Mouse (Mus musculus): ENCODE data around the gene Brms1. TPM values are rescaled to one million over a fixed set of nuclear protein-coding genes. Genes with fewer than 3 reads are reported as not detected.

The Brms1 gene
- polyA plus RNA-seq, 1 experiment from 2014 or later: 26.8 TPM

DNA sequence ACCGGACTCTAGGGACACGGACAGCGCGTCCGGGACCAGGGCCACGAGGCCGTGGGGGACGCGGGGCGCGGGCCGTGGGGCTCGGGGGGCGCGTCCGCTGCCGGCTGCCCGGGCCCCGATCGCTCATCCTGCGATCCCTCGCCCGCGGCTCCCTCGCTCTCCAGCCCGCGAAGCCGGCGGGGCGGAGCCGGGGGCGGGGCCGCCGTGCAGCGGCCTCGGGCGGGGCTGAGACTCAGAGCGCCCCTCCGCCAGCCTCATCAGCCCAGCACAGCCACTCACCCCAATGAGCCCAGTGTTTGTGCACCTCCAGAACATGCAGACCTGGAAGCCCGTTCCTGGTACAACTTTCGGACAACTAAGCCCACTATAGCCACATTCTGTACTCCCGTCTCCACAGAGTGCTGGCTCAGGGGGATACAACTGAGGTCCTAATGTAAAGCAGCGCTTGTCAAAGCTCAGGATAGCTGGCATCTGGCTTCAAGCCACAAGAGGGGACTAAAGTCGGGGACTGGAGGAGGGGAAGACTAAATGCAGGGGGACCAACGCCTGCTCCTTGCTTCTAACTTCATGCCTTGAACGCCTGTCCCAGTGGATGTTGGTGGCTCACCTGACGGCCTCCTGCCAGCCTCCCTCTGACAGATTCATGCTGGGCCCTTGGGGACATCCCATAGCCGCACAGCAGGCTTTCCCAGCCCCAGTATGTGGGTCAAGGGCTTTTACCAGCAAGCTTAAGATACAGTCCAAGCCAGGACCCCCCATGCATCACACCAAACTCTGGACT lies 57.4 kb downstream of the Brms1 start, which contains the start of gene Cnih2:
Cnih2 (minus strand) TSS at position 159 of the 781 bp plus-strand sequence.
- Histone ChIP-seq H3K27ac (ENCODE audit: low read length) (peak within 1 kb of the TSS; percentile 98), H3K36me3 (ENCODE audit: control insufficient read depth, insufficient read depth, low read length) (peaks cover 22% of the 10 kb centered on the region), H3K4me2 (ENCODE audit: low read length) (peak within 1 kb of the TSS; percentile 88), H3K9ac (ENCODE audit: low read depth, low read length) (peak within 1 kb of the TSS; percentile 100), H3K9me3 (replicated peaks; ENCODE audit: control insufficient read depth, low read length, poor library complexity, severe bottlenecking) (no peaks in the 10 kb centered on the region), H3K4me3 (ENCODE audit: low read depth, low read length) (peak within 1 kb of the TSS; percentile 89), H3K4me1 (ENCODE audit: control insufficient read depth, insufficient read depth, low read length) (peaks cover 53% of the 10 kb centered on the region), H3K27me3 (ENCODE audit: control insufficient read depth, insufficient read depth, low read depth, low read length) (no peaks in the 10 kb centered on the region)
- ATAC-seq: peak; percentile 73
- 3% methylated on average over 38 of the region's 48 CpGs for WGBS

Other genes starting within 250 kb of the Brms1 start
- 78.8 and 87.2 TPM in 2 replicates for gene Rbm4, start 247.5 kb upstream of the Brms1 start, polyA plus RNA-seq (2015; fragmentation: Nextera tagmentation; extraction: Ambion mirVana)
- 19.0 and 21.2 TPM in 2 replicates for gene Gm21992, start 229.7 kb upstream of the Brms1 start, polyA plus RNA-seq (2015; fragmentation: Nextera tagmentation; extraction: Ambion mirVana)
- 60.3 and 67.8 TPM in 2 replicates for gene Rbm14, start 229.7 kb upstream of the Brms1 start, polyA plus RNA-seq (2015; fragmentation: Nextera tagmentation; extraction: Ambion mirVana)
- gene Ccs, start 202.0 kb upstream of the Brms1 start, polyA plus RNA-seq (2015; fragmentation: Nextera tagmentation; extraction: Ambion mirVana): 33.3 and 42.5 TPM in 2 replicates
- gene Ccdc87, start 202.0 kb upstream of the Brms1 start, polyA plus RNA-seq (2015; fragmentation: Nextera tagmentation; extraction: Ambion mirVana): 0.77 and 0.99 TPM in 2 replicates
- gene Ctsf, start 186.2 kb upstream of the Brms1 start, polyA plus RNA-seq (2015; fragmentation: Nextera tagmentation; extraction: Ambion mirVana): 85.8 and 87.4 TPM in 2 replicates
- 1.9 and 2.4 TPM in 2 replicates for gene Actn3, start 163.4 kb upstream of the Brms1 start, polyA plus RNA-seq (2015; fragmentation: Nextera tagmentation; extraction: Ambion mirVana)
- gene Zdhhc24, start 162.7 kb upstream of the Brms1 start, polyA plus RNA-seq (2015; fragmentation: Nextera tagmentation; extraction: Ambion mirVana): 22.7 and 26.1 TPM in 2 replicates
- 9.6 and 9.7 TPM in 2 replicates for gene Bbs1, start 134.7 kb upstream of the Brms1 start, polyA plus RNA-seq (2015; fragmentation: Nextera tagmentation; extraction: Ambion mirVana)
- 108 and 109 TPM in 2 replicates for gene Dpp3, start 113.1 kb upstream of the Brms1 start, polyA plus RNA-seq (2015; fragmentation: Nextera tagmentation; extraction: Ambion mirVana)
- gene Peli3, start 98.2 kb upstream of the Brms1 start, polyA plus RNA-seq (2015; fragmentation: Nextera tagmentation; extraction: Ambion mirVana): 11.3 and 17.0 TPM in 2 replicates
- 101 and 107 TPM in 2 replicates for gene Mrpl11, start 79.2 kb upstream of the Brms1 start, polyA plus RNA-seq (2015; fragmentation: Nextera tagmentation; extraction: Ambion mirVana)
- gene Npas4, start 51.0 kb upstream of the Brms1 start, polyA plus RNA-seq (2015; fragmentation: Nextera tagmentation; extraction: Ambion mirVana): 0.58 and 0.82 TPM in 2 replicates
- gene Slc29a2, start 17.5 kb upstream of the Brms1 start, polyA plus RNA-seq (2015; fragmentation: Nextera tagmentation; extraction: Ambion mirVana): 12.1 and 16.0 TPM in 2 replicates
- gene B4gat1, start 2.5 kb upstream of the Brms1 start, polyA plus RNA-seq (2015; fragmentation: Nextera tagmentation; extraction: Ambion mirVana): 82.9 and 102 TPM in 2 replicates
- gene AC124502.3, start 2.5 kb upstream of the Brms1 start, polyA plus RNA-seq (2015; fragmentation: Nextera tagmentation; extraction: Ambion mirVana): 2.9 and 4.2 TPM in 2 replicates
- gene Rin1, start 9.1 kb downstream of the Brms1 start, polyA plus RNA-seq (2015; fragmentation: Nextera tagmentation; extraction: Ambion mirVana): 1.5 and 1.8 TPM in 2 replicates
- 16.0 and 16.5 TPM in 2 replicates for gene Cd248, start 26.7 kb downstream of the Brms1 start, polyA plus RNA-seq (2015; fragmentation: Nextera tagmentation; extraction: Ambion mirVana)
- gene Tmem151a, start 44.2 kb downstream of the Brms1 start, polyA plus RNA-seq (2015; fragmentation: Nextera tagmentation; extraction: Ambion mirVana): 22.7 and 31.9 TPM in 2 replicates
- gene Yif1a, start 47.2 kb downstream of the Brms1 start, polyA plus RNA-seq (2015; fragmentation: Nextera tagmentation; extraction: Ambion mirVana): 39.8 and 46.6 TPM in 2 replicates
- 430 and 432 TPM in 2 replicates for gene Cnih2, start 57.2 kb downstream of the Brms1 start, polyA plus RNA-seq (2015; fragmentation: Nextera tagmentation; extraction: Ambion mirVana)
- gene Rab1b, start 65.7 kb downstream of the Brms1 start, polyA plus RNA-seq (2015; fragmentation: Nextera tagmentation; extraction: Ambion mirVana): 201 and 206 TPM in 2 replicates
- 71.4 and 76.5 TPM in 2 replicates for gene Klc2, start 77.2 kb downstream of the Brms1 start, polyA plus RNA-seq (2015; fragmentation: Nextera tagmentation; extraction: Ambion mirVana)
- gene Pacs1, start 231.8 kb downstream of the Brms1 start, polyA plus RNA-seq (2015; fragmentation: Nextera tagmentation; extraction: Ambion mirVana): 50.7 and 52.2 TPM in 2 replicates